Comparison of ENCODE assay signal across 15 mouse cellular contexts in genomic region chr13:110127613-110128258, GRCm38 (mm10).
DNase-seq lines count a peak whose midpoint lies in the region; ATAC-seq lines count a peak whose summit lies in the region.
"Had no signal": no experiment of that assay in that cellular context is flagged by ENCODE, and none has a peak within 500 bp of the region (broad histone marks: within the 10 kb centered on the region; RNA-seq: fewer than 3 reads in every experiment).

No protein-coding gene starts in this region.

- peak; percentile 83 for ATAC-seq in forebrain, embryonic 14.5 days
- ATAC-seq in midbrain, embryonic 14.5 days (ENCODE audit: low FRiP score, low TSS enrichment), result peak; percentile 43; the same call in 1 of the 2 replicates
- no peak for ATAC-seq in megakaryocyte-erythroid progenitor cell, adult 5-6 weeks (replicated peaks; ENCODE audit: low FRiP score, low TSS enrichment, poor library complexity, severe bottlenecking)
- ATAC-seq: intestine, embryonic 15.5 days; lung, postnatal 0 days had no signal

- WGBS in forebrain, embryonic 14.5 days, result 52% methylated on average over 12 of the region's 12 CpGs
- 48% methylated on average over 12 of the region's 12 CpGs for WGBS in midbrain, embryonic 14.5 days

- H3K4me3 ChIP-seq in forebrain, embryonic 14.5 days (ENCODE audit: low read depth, low read length), result no peak overlapping the region
- no peak overlapping the region for H3K4me3 ChIP-seq in midbrain, embryonic 14.5 days (replicated peaks; ENCODE audit: low read depth, low read length)
- H3K4me3 ChIP-seq: intestine, embryonic 15.5 days had no signal

- H3K4me1 ChIP-seq in forebrain, embryonic 14.5 days (ENCODE audit: control insufficient read depth, insufficient read depth, low read length), result peaks cover 7% of the 10 kb centered on the region
- H3K4me1 ChIP-seq in midbrain, embryonic 14.5 days (ENCODE audit: control insufficient read depth, insufficient read depth, low read length), result peaks cover 12% of the 10 kb centered on the region
- H3K4me1 ChIP-seq: intestine, embryonic 15.5 days had no signal

- H3K27ac ChIP-seq in forebrain, embryonic 14.5 days (ENCODE audit: low read depth, low read length), result peak overlapping the region; percentile 61
- H3K27ac ChIP-seq in midbrain, embryonic 14.5 days (replicated peaks; ENCODE audit: low read depth, low read length), result peak overlapping the region; percentile 77
- H3K27ac ChIP-seq: intestine, embryonic 15.5 days had no signal

- H3K4me2 ChIP-seq in forebrain, embryonic 14.5 days (ENCODE audit: low read length), result no peak overlapping the region
- peak overlapping the region; percentile 17; the same call in 1 of the 2 replicates for H3K4me2 ChIP-seq in midbrain, embryonic 14.5 days (ENCODE audit: low read length)
- H3K4me2 ChIP-seq: intestine, embryonic 15.5 days; liver, embryonic 11.5 days had no signal

- intact Hi-C loops in left cerebral cortex, postnatal 14 days (cut with DNase I), result no loop called here

- peak; percentile 20 to 41 for DNase-seq in left cerebral cortex, postnatal 14 days (ENCODE audit: low spot score in 2 of 2)
- DNase-seq in left cerebral cortex, adult 11 months (ENCODE audit: low spot score), result no peak
- DNase-seq in ZHBTc4 (ENCODE audit: low read depth, low spot score), result peak; percentile 25
- peak; percentile 79 for DNase-seq in forebrain, embryonic 14.5 days (ENCODE audit: low spot score)
- peak; percentile 75 for DNase-seq in midbrain, embryonic 14.5 days
- no peak for DNase-seq in urinary bladder, adult 2 months (ENCODE audit: low spot score)
- DNase-seq in thymus, adult 18-20 months, result no peak
- DNase-seq: adrenal gland, postnatal 25 days; cerebellum, adult 11-12 months; gastrocnemius, postnatal 36 days; kidney, postnatal 10 days had no signal

- H3K9ac ChIP-seq in forebrain, embryonic 14.5 days (ENCODE audit: low read length), result 0 out of 2 replicates have a peak overlapping the region, but pooled peaks have one; percentile 17
- no peak overlapping the region; the same call in 1 of the 2 replicates for H3K9ac ChIP-seq in midbrain, embryonic 14.5 days (replicated peaks; ENCODE audit: low read length)
- H3K9ac ChIP-seq: intestine, embryonic 15.5 days had no signal

- no peaks in the 10 kb centered on the region for H3K9me3 ChIP-seq in forebrain, embryonic 14.5 days (replicated peaks; ENCODE audit: control insufficient read depth, low read length)
- H3K9me3 ChIP-seq in midbrain, embryonic 14.5 days (ENCODE audit: control insufficient read depth, low read length), result no peaks in the 10 kb centered on the region
- H3K9me3 ChIP-seq: intestine, embryonic 15.5 days had no signal

- no peaks in the 10 kb centered on the region for H3K27me3 ChIP-seq in forebrain, embryonic 14.5 days (replicated peaks; ENCODE audit: control insufficient read depth, insufficient read depth, low read length)
- no peaks in the 10 kb centered on the region for H3K27me3 ChIP-seq in midbrain, embryonic 14.5 days (ENCODE audit: control insufficient read depth, insufficient read depth, low read length)
- H3K27me3 ChIP-seq: intestine, embryonic 15.5 days had no signal

- H3K36me3 ChIP-seq in forebrain, embryonic 14.5 days (ENCODE audit: control insufficient read depth, insufficient read depth, low read length), result no peaks in the 10 kb centered on the region
- H3K36me3 ChIP-seq in midbrain, embryonic 14.5 days (ENCODE audit: control insufficient read depth, insufficient read depth, low read length), result no peaks in the 10 kb centered on the region
- H3K36me3 ChIP-seq: intestine, embryonic 15.5 days had no signal

Comparison
In these comparisons a context has a peak if more than half of its experiments do, and no peak if none do; other contexts are left out.
1. DNase-seq: peak in left cerebral cortex, postnatal 14 days (2 of 2), ZHBTc4 (single experiment), forebrain, embryonic 14.5 days (single experiment) and midbrain, embryonic 14.5 days (single experiment); none in left cerebral cortex, adult 11 months (single experiment), urinary bladder, adult 2 months (single experiment) and thymus, adult 18-20 months (0 of 2).